Mouse (Mus musculus): Measurements from ENCODE around the gene Naa15. TPM values are rescaled to one million over a fixed set of nuclear protein-coding genes. Genes with fewer than 3 reads are reported as not detected.

Gene Naa15
- polyA plus RNA-seq, 1 experiment: 6.7 TPM

DNA sequence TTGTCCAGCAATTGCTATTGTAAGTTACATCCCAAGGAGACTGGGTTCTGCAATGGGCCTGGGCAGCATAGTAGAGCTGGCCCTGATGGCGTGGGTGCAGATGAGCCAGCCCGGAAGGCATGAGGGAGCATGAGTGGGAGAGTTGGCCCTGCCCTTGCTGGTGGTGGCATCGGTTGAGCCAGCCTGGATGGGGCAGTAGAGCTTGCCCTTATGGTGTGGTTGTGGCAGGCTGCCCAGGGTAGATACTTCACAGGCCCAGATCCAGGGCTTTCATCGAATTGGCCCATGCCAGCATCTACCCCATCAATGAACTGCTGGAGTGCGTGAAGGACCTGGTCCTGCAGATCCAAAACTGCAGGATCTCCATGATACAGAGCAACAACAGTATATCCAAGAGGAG, 97.0 kb downstream of the Naa15 start:
- H3K4me1 ChIP-seq (replicated peaks; ENCODE audit: control insufficient read depth, insufficient read depth, low read length): no peaks in the 10 kb centered on the region
- no peak overlapping the region for H3K27ac ChIP-seq (ENCODE audit: control insufficient read depth, insufficient read depth, low read length)
- H3K36me3 ChIP-seq (ENCODE audit: control insufficient read depth, insufficient read depth, low read length): peaks cover 8% of the 10 kb centered on the region
- no peak overlapping the region for H3K4me3 ChIP-seq (ENCODE audit: control insufficient read depth, insufficient read depth, low read length)
- TF ChIP-seq CTCF (IDR thresholded peaks at IDR 0.05; ENCODE audit: borderline replicate concordance, control insufficient read depth, extremely low read depth, insufficient read depth, low read length, poor library complexity) (no peak), POLR2A (IDR thresholded peaks at IDR 0.05; ENCODE audit: control insufficient read depth, extremely low read depth, insufficient read depth, low read length, poor library complexity) (no peak)
- WGBS: 92% methylated on average over 5 of the region's 5 CpGs
- H3K27me3 ChIP-seq (ENCODE audit: control insufficient read depth, insufficient read depth, low read length): no peaks in the 10 kb centered on the region
- DNase-seq: no peak

GRCm38 (mm10) chr3:51517467-51517866, 102.5 kb downstream of the Naa15 start:
- Histone ChIP-seq H3K27ac (ENCODE audit: control insufficient read depth, insufficient read depth, low read length) (no peak overlapping the region), H3K4me3 (ENCODE audit: control insufficient read depth, insufficient read depth, low read length) (no peak overlapping the region), H3K4me1 (replicated peaks; ENCODE audit: control insufficient read depth, insufficient read depth, low read length) (peaks cover 5% of the 10 kb centered on the region), H3K36me3 (ENCODE audit: control insufficient read depth, insufficient read depth, low read length) (peaks cover 48% of the 10 kb centered on the region), H3K27me3 (ENCODE audit: control insufficient read depth, insufficient read depth, low read length) (no peaks in the 10 kb centered on the region)
- DNase-seq: no peak
- WGBS: 98% methylated on average over 4 of the region's 4 CpGs
- no peak for TF ChIP-seq CTCF (IDR thresholded peaks at IDR 0.05; ENCODE audit: borderline replicate concordance, control insufficient read depth, extremely low read depth, insufficient read depth, low read length, poor library complexity)

DNA sequence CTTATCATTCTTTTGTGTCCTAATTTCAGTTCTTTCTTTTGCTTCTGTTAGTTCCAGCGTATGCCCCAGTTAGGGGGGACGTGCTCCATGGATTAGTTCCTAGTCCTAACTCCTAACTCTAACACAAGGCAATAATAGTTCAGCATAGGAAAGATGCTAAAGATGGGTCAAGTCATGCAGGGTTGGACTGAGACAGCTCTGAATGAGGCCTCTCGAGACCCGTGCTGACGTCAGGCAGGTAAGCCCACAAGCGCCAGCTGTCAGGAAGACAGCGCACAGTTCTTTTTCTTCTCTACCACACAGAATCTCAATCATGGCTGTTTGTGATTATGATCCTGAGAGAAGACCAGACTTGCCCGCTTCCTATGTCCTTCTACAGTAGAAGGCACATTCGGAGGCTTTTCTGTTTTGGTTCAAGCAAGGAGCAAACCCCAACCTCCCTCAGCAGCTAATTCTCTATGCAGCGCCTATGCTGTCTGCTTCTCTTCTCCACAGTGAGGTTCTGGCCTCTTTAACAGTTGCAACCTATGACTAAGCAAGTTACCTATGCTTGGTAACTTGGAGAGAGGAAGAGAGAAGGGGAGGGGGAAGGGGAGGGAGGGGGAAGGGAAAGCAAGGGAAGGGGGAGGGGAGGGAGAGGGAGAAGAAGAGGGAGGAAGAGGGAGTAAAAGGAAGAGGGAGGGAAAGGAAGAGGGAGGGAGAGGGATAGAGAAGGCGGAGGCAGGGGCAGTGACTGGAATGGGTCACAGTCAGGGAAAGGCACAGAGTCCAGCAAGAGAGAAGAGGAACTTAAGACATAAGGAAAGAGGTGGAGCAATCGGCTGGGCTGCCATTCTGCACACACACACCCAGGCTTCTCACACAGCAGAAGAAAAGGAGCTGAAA, 103.2 kb downstream of the Naa15 start:
- Histone ChIP-seq H3K4me3 (ENCODE audit: control insufficient read depth, insufficient read depth, low read length) (no peak overlapping the region), H3K27ac (ENCODE audit: control insufficient read depth, insufficient read depth, low read length) (no peak overlapping the region), H3K27me3 (ENCODE audit: control insufficient read depth, insufficient read depth, low read length) (no peaks in the 10 kb centered on the region), H3K4me1 (replicated peaks; ENCODE audit: control insufficient read depth, insufficient read depth, low read length) (peaks cover 5% of the 10 kb centered on the region), H3K36me3 (ENCODE audit: control insufficient read depth, insufficient read depth, low read length) (peaks cover 55% of the 10 kb centered on the region)
- 61% methylated on average over 12 of the region's 12 CpGs for WGBS
- TF ChIP-seq POLR2A (IDR thresholded peaks at IDR 0.05; ENCODE audit: control insufficient read depth, extremely low read depth, insufficient read depth, low read length, poor library complexity) (no peak), CTCF (IDR thresholded peaks at IDR 0.05; ENCODE audit: borderline replicate concordance, control insufficient read depth, extremely low read depth, insufficient read depth, low read length, poor library complexity) (no peak)
- DNase-seq: no peak

DNA sequence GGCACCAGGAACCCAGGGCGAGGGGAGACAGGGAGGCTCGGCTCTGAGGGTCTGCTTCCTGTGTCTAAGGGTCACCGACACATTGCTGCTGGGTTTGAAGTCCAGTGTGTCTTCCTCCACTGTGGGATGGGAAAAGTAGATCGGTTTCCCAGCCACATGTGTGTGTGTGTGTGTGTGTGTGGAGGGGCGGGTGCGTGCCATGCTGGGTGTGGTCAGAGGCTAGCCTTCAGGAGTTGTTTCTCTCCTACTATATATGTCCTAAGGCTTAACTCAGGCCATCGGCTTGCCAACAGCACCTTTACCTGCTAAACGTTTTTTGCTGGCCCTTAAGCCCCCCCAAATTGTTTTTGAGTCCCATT, 103.8 kb downstream of the Naa15 start:
- no peak for DNase-seq
- Histone ChIP-seq H3K27me3 (ENCODE audit: control insufficient read depth, insufficient read depth, low read length) (no peaks in the 10 kb centered on the region), H3K4me1 (replicated peaks; ENCODE audit: control insufficient read depth, insufficient read depth, low read length) (peaks cover 5% of the 10 kb centered on the region), H3K4me3 (ENCODE audit: control insufficient read depth, insufficient read depth, low read length) (no peak overlapping the region), H3K27ac (ENCODE audit: control insufficient read depth, insufficient read depth, low read length) (no peak overlapping the region), H3K36me3 (ENCODE audit: control insufficient read depth, insufficient read depth, low read length) (peaks cover 61% of the 10 kb centered on the region)
- WGBS: 56% methylated on average over 8 of the region's 8 CpGs
- TF ChIP-seq POLR2A (IDR thresholded peaks at IDR 0.05; ENCODE audit: control insufficient read depth, extremely low read depth, insufficient read depth, low read length, poor library complexity) (no peak), CTCF (IDR thresholded peaks at IDR 0.05; ENCODE audit: borderline replicate concordance, control insufficient read depth, extremely low read depth, insufficient read depth, low read length, poor library complexity) (no peak)

DNA sequence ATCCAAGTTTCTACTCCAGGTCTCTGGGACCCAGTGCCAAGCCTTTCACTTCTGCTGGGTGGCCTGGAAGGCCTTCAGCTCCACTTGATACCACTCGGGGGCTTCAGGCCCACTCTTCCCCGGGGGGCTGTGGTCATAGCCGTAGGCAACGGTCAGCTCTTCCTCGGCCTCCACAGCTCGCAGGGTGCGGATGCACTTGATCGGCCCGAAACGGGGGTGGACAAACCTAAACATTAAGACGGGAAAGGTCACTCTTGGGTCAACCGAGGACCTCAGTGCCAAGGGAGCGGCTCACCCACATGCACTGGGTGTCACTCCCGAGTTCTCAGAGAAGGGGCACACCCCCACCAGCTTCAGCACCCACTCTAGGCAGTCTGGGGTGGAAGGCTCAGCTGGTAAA, 106.3 kb downstream of the Naa15 start:
- 96% methylated on average over 14 of the region's 14 CpGs for WGBS

DNA sequence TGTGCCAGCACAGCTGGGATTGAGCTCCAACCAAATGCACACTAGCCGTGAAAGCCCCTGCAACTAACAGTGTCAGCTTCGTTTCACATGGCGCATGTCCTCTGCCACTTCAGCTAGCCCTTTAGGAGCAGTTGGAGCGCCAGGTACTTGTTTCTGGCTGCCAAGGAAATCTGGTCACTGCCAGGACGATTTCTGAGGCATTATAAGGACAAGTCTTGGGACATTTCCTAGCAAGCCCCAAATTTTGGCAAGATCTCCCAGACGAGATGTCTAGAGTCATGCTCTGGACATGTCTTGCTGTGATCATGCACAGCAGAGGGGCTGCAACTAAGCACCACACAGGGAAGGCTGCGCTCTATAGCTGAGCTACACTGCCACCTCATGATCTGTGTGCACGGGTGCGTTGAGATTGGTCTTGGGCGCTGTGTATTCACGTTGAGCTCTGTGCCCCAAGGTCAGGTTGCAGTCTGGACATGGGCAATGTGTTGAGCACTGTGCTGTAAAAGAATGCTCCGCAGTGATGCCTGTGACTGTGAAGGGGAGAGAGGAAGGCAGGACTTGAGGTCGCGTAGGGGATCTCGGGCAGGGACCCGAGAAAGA, 110.3 kb downstream of the Naa15 start:
- 96% methylated on average over 16 of the region's 16 CpGs for WGBS
- no peaks in the 10 kb centered on the region for H3K4me1 ChIP-seq (replicated peaks; ENCODE audit: control insufficient read depth, insufficient read depth, low read length)
- no peak overlapping the region for H3K27ac ChIP-seq (ENCODE audit: control insufficient read depth, insufficient read depth, low read length)
- no peak overlapping the region for H3K4me3 ChIP-seq (ENCODE audit: control insufficient read depth, insufficient read depth, low read length)
- H3K27me3 ChIP-seq (ENCODE audit: control insufficient read depth, insufficient read depth, low read length): no peaks in the 10 kb centered on the region
- H3K36me3 ChIP-seq (ENCODE audit: control insufficient read depth, insufficient read depth, low read length): peaks cover 94% of the 10 kb centered on the region
- no peak for TF ChIP-seq CTCF (IDR thresholded peaks at IDR 0.05; ENCODE audit: borderline replicate concordance, control insufficient read depth, extremely low read depth, insufficient read depth, low read length, poor library complexity)
- no peak for TF ChIP-seq POLR2A (IDR thresholded peaks at IDR 0.05; ENCODE audit: control insufficient read depth, extremely low read depth, insufficient read depth, low read length, poor library complexity)
- no peak for DNase-seq

More for the DNA sequence above, 106.3 kb downstream of the Naa15 start:
- Histone ChIP-seq H3K27me3 (ENCODE audit: control insufficient read depth, insufficient read depth, low read length) (no peaks in the 10 kb centered on the region), H3K4me1 (replicated peaks; ENCODE audit: control insufficient read depth, insufficient read depth, low read length) (peaks cover 5% of the 10 kb centered on the region), H3K4me3 (ENCODE audit: control insufficient read depth, insufficient read depth, low read length) (no peak overlapping the region), H3K36me3 (ENCODE audit: control insufficient read depth, insufficient read depth, low read length) (peaks cover 82% of the 10 kb centered on the region), H3K27ac (ENCODE audit: control insufficient read depth, insufficient read depth, low read length) (no peak overlapping the region)
- TF ChIP-seq POLR2A (IDR thresholded peaks at IDR 0.05; ENCODE audit: control insufficient read depth, extremely low read depth, insufficient read depth, low read length, poor library complexity) (no peak), CTCF (IDR thresholded peaks at IDR 0.05; ENCODE audit: borderline replicate concordance, control insufficient read depth, extremely low read depth, insufficient read depth, low read length, poor library complexity) (no peak)
- DNase-seq: no peak

Other genes starting within 250 kb of the Naa15 start
- 30.8 and 35.8 TPM in 2 replicates for gene Noct, start 190.7 kb upstream of the Naa15 start, polyA plus RNA-seq (2012; rRNA removed)
- gene Elf2, start 74.5 kb upstream of the Naa15 start, polyA plus RNA-seq (2012; rRNA removed): 85.0 and 106 TPM in 2 replicates
- 0.18 and 0.22 TPM in 2 replicates for gene Mgarp, start 18.4 kb upstream of the Naa15 start, polyA plus RNA-seq (2012; rRNA removed)
- 152 and 169 TPM in 2 replicates for gene Ndufc1, start 6.2 kb upstream of the Naa15 start, polyA plus RNA-seq (2012; rRNA removed)
- gene Rab33b, start 68.8 kb downstream of the Naa15 start, polyA plus RNA-seq (2012; rRNA removed): 15.6 and 17.1 TPM in 2 replicates
- gene Setd7, start 145.7 kb downstream of the Naa15 start, polyA plus RNA-seq (2012; rRNA removed): 62.8 TPM in 2 replicates
- gene Mgst2, start 245.2 kb downstream of the Naa15 start, polyA plus RNA-seq (2012; rRNA removed): 17.9 and 20.8 TPM in 2 replicates

Measured in thymus, adult 2 months (tissue).